Mouse (Mus musculus): ENCODE measurements at regions not wholly inside any gene's neighbourhood (a gene's known extent, or its start where the extent isn't known, plus 50 kb on each side); places are given as distances from the start of the nearest gene placed in this dataset.

- Histone ChIP-seq H3K4me3 (ENCODE audit: low read length) (no peak overlapping the region), H3K4me2 (replicated peaks; ENCODE audit: low read depth, low read length) (no peak overlapping the region), H3K4me1 (ENCODE audit: control insufficient read depth, insufficient read depth, low read length) (no peaks in the 10 kb centered on the region), H3K27me3 (ENCODE audit: control insufficient read depth, insufficient read depth, low read length) (no peaks in the 10 kb centered on the region), H3K9me3 (ENCODE audit: control insufficient read depth, low read length) (no peaks in the 10 kb centered on the region), H3K36me3 (ENCODE audit: control insufficient read depth, insufficient read depth, low read length) (no peaks in the 10 kb centered on the region), H3K9ac (ENCODE audit: low read depth, low read length) (no peak overlapping the region), H3K27ac (ENCODE audit: low read depth, low read length) (no peak overlapping the region)
- 86% methylated on average over 1 of the region's 1 CpGs for WGBS
- ATAC-seq (ENCODE audit: low FRiP score, low TSS enrichment), result no peak
Observed at GRCm38 (mm10) chr17:42120759-42121158, 195.0 kb upstream of the Ptchd4 start.

DNA sequence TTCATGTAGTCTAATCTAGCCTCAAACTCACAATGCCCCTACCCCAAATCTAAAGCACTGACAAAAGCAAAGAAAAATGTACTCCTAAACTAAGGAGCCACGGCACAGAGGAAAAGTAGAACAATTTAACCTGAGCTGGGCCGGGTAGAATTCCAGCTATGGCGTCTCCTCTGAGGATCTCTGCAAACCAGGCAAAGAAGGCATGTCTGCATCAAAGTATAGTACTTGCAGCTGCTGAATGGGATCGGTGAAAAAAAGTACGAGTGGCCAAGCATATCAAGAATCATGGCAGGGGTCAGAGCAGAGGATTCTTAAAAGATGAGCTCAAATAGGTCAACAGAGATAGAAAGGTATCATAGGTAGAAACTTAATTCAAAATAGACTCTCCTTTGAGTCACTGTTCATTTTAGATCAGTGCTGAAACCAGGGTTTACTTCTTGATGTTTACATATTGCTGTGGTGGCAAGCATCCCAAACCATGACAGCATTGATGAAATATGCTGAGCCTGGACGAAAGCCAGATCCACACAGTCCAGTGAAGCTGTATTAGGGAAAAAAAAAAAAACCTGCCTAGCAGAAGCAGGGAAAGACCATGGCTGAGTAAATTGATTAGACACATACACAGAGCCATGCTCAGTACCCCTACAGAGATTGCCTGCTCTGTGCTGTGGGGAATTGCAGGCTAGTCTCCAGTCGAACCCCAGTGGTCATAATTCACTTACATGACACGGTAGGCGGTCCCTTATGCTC lies 189.1 kb upstream of the Ptchd4 start:
- Histone ChIP-seq H3K4me3 (ENCODE audit: low read length) (no peak overlapping the region), H3K36me3 (ENCODE audit: control insufficient read depth, insufficient read depth, low read length) (no peaks in the 10 kb centered on the region), H3K9ac (ENCODE audit: low read depth, low read length) (no peak overlapping the region), H3K4me1 (ENCODE audit: control insufficient read depth, insufficient read depth, low read length) (no peaks in the 10 kb centered on the region), H3K27me3 (ENCODE audit: control insufficient read depth, insufficient read depth, low read length) (no peaks in the 10 kb centered on the region), H3K4me2 (replicated peaks; ENCODE audit: low read depth, low read length) (no peak overlapping the region), H3K27ac (ENCODE audit: low read depth, low read length) (no peak overlapping the region), H3K9me3 (ENCODE audit: control insufficient read depth, low read length) (no peaks in the 10 kb centered on the region)
- peak; percentile 91 for ATAC-seq (ENCODE audit: low FRiP score, low TSS enrichment)
- WGBS, result 50% methylated on average over 9 of the region's 9 CpGs

DNA sequence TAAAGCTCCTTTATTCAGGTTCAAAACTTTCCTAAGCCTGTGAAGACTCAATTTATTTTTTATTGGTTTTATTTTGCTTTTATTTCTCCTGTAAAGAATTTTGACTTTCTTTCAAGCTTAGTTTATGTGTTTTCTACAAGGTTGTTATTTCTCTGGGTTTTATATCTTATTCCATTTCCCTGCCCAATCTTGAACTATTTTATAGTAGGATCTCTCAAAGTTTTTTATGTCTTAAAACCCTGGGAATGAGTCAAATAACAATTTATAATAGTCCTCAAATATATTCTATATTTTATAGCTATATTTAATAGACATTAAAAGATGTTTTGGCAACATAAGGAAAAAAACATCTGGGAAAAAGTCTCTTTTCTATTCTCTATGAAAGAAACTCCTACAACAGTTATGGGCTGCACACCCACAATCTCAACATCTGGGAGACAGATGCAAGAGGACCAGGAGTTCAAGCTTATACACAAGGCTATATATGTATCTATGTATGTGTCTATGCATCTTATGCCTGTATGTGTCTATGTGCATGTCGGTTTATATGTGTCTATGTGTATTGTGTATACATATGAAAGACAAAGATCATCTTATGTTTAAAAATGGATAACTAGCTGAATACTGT lies 146.2 kb upstream of the Ptchd4 start:
- Histone ChIP-seq H3K9ac (ENCODE audit: low read depth, low read length) (no peak overlapping the region), H3K27me3 (ENCODE audit: control insufficient read depth, insufficient read depth, low read length) (no peaks in the 10 kb centered on the region), H3K4me2 (replicated peaks; ENCODE audit: low read depth, low read length) (no peak overlapping the region), H3K36me3 (ENCODE audit: control insufficient read depth, insufficient read depth, low read length) (no peaks in the 10 kb centered on the region), H3K9me3 (ENCODE audit: control insufficient read depth, low read length) (no peaks in the 10 kb centered on the region), H3K4me3 (ENCODE audit: low read length) (no peak overlapping the region), H3K27ac (ENCODE audit: low read depth, low read length) (no peak overlapping the region), H3K4me1 (ENCODE audit: control insufficient read depth, insufficient read depth, low read length) (no peaks in the 10 kb centered on the region)
- WGBS, result 88% methylated on average over 1 of the region's 1 CpGs
- ATAC-seq (ENCODE audit: low FRiP score, low TSS enrichment), result no peak

DNA sequence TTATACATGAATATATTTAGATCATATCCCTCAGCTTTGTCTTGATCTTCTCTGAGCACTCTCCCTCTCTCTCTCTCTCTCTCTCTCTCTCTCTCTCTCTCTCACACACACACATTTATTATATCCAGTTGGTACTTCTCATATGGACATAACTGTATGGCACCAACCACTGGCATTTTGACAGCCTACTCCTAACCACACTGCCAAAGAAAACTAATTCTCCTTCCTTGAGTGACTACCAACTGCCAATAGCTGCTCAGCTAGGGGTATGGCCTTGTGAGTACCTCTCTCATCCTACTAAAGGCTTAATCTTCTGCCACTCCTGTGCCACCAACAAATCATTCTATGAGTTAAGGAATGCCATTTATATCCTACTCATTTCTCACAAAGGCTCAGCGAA lies 127.2 kb upstream of the Ptchd4 start:
- H3K9me3 ChIP-seq (ENCODE audit: control insufficient read depth, low read length), result no peaks in the 10 kb centered on the region
- ATAC-seq (ENCODE audit: low FRiP score, low TSS enrichment), result no peak
- no peaks in the 10 kb centered on the region for H3K36me3 ChIP-seq (ENCODE audit: control insufficient read depth, insufficient read depth, low read length)
- no peak overlapping the region for H3K27ac ChIP-seq (ENCODE audit: low read depth, low read length)
- H3K27me3 ChIP-seq (ENCODE audit: control insufficient read depth, insufficient read depth, low read length), result no peaks in the 10 kb centered on the region
- no peaks in the 10 kb centered on the region for H3K4me1 ChIP-seq (ENCODE audit: control insufficient read depth, insufficient read depth, low read length)
- no peak overlapping the region for H3K9ac ChIP-seq (ENCODE audit: low read depth, low read length)
- no peak overlapping the region for H3K4me2 ChIP-seq (replicated peaks; ENCODE audit: low read depth, low read length)
- 93% methylated on average over 1 of the region's 1 CpGs for WGBS
- no peak overlapping the region for H3K4me3 ChIP-seq (ENCODE audit: low read length)

DNA sequence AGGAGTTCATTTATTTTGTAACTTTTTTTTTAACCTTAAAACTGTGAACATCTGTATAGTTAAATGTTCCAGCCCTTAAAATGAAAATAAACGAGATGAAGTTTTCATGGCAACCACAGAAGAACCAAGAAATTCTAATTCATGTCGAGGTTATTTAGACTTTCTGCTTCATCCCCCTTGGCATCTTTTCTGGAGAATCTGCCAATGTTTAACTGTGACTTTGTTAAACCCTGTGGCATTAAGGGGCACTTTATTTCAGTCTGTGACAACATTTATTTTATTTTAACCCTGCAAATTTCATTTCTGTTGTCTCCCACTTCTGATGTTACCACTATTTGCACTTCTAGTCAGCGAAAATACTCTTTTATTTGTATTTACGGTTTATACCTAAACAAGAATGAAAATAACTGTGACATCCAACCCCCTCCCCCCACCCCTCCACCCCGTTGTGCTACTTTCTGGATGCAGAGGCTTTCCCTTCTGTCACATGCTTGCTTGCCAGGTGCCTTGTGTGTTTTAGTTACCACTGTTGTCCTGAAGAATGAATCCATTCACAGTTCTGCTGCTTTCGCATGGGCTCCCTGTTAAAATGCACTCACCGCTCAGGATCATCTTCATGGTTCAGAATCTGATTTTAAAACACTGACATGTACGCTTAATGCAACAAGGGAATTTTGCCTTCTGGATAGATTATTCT lies 125.4 kb upstream of the Ptchd4 start:
- 81% methylated on average over 8 of the region's 8 CpGs for WGBS
- Histone ChIP-seq H3K4me1 (ENCODE audit: control insufficient read depth, insufficient read depth, low read length) (no peaks in the 10 kb centered on the region), H3K4me3 (ENCODE audit: low read length) (no peak overlapping the region), H3K9me3 (ENCODE audit: control insufficient read depth, low read length) (no peaks in the 10 kb centered on the region), H3K27me3 (ENCODE audit: control insufficient read depth, insufficient read depth, low read length) (no peaks in the 10 kb centered on the region), H3K27ac (ENCODE audit: low read depth, low read length) (no peak overlapping the region), H3K36me3 (ENCODE audit: control insufficient read depth, insufficient read depth, low read length) (no peaks in the 10 kb centered on the region), H3K9ac (ENCODE audit: low read depth, low read length) (no peak overlapping the region), H3K4me2 (replicated peaks; ENCODE audit: low read depth, low read length) (no peak overlapping the region)
- no peak for ATAC-seq (ENCODE audit: low FRiP score, low TSS enrichment)

Measured in kidney, embryonic 14.5 days (tissue).